Mouse (Mus musculus): ENCODE measurements around the gene Csrp1. TPM values are rescaled to one million over a fixed set of nuclear protein-coding genes. Genes with fewer than 3 reads are reported as not detected.
A peak's percentile ranks its signal among the peaks of the same experiment; 100 is the strongest.

Gene Csrp1
- polyA plus RNA-seq, 1 experiment from 2014 or later: 236 TPM

- 1% methylated on average over 80 of the region's 90 CpGs for WGBS
- peak; percentile 87 for ATAC-seq (ENCODE audit: insufficient read depth, low FRiP score, low read depth)
- Histone ChIP-seq H3K4me1 (peaks cover 39% of the 10 kb centered on the region), H3K36me3 (peaks cover 3% of the 10 kb centered on the region; the same call in 1 of the 2 replicates), H3K9ac (peak within 1 kb of the TSS; percentile 80), H3K4me2 (peak within 1 kb of the TSS; percentile 90), H3K4me3 (replicated peaks) (peak within 1 kb of the TSS; percentile 79), H3K27ac (peak within 1 kb of the TSS; percentile 94), H3K9me3 (no peaks in the 10 kb centered on the region), H3K27me3 (replicated peaks) (no peaks in the 10 kb centered on the region)
Measured at GRCm38 (mm10) chr1:135765645-135766591, 46.1 kb downstream of the Csrp1 start, which contains the start of gene Phlda3. Gene Phlda3 (plus strand): TSS chr1:135766119.

GRCm38 (mm10) chr1:135766592-135767306, 46.9 kb downstream of the Csrp1 start:
- WGBS: 13% methylated on average over 30 of the region's 30 CpGs
- H3K27ac ChIP-seq: peak overlapping the region; percentile 94
- no peaks in the 10 kb centered on the region for H3K9me3 ChIP-seq
- H3K4me3 ChIP-seq (replicated peaks): peak overlapping the region; percentile 79
- H3K4me1 ChIP-seq: peaks cover 42% of the 10 kb centered on the region
- no peaks in the 10 kb centered on the region for H3K27me3 ChIP-seq (replicated peaks)
- peak overlapping the region; percentile 90 for H3K4me2 ChIP-seq
- H3K36me3 ChIP-seq: peaks cover 3% of the 10 kb centered on the region; the same call in 1 of the 2 replicates
- 0 out of 2 replicates have a peak, but pooled peaks have one; percentile 1 for ATAC-seq (ENCODE audit: insufficient read depth, low FRiP score, low read depth)
- peak overlapping the region; percentile 80 for H3K9ac ChIP-seq

- Histone ChIP-seq H3K9ac (peak overlapping the region; percentile 80), H3K27ac (peak overlapping the region; percentile 94), H3K27me3 (replicated peaks) (no peaks in the 10 kb centered on the region), H3K9me3 (no peaks in the 10 kb centered on the region), H3K4me3 (replicated peaks) (peak overlapping the region; percentile 79), H3K4me1 (peaks cover 42% of the 10 kb centered on the region), H3K36me3 (peaks cover 3% of the 10 kb centered on the region; the same call in 1 of the 2 replicates), H3K4me2 (peak overlapping the region; percentile 90)
- WGBS: 59% methylated on average over 4 of the region's 4 CpGs
- ATAC-seq (ENCODE audit: insufficient read depth, low FRiP score, low read depth): no peak
Measured at GRCm38 (mm10) chr1:135767324-135767890, 47.5 kb downstream of the Csrp1 start.

- Histone ChIP-seq H3K9ac (no peak overlapping the region), H3K4me3 (replicated peaks) (peak overlapping the region; percentile 79; the same call in 1 of the 2 replicates)
- 69% methylated on average over 2 of the region's 2 CpGs for WGBS
Measured at GRCm38 (mm10) chr1:135768400-135768799, 48.5 kb downstream of the Csrp1 start.

GRCm38 (mm10) chr1:135770237-135770636, 50.4 kb downstream of the Csrp1 start:
- no peak for ATAC-seq (ENCODE audit: insufficient read depth, low FRiP score, low read depth)
- Histone ChIP-seq H3K4me3 (replicated peaks) (no peak overlapping the region), H3K4me1 (peaks cover 36% of the 10 kb centered on the region), H3K36me3 (peaks cover 3% of the 10 kb centered on the region; the same call in 1 of the 2 replicates), H3K27ac (peak overlapping the region; percentile 59; the same call in 1 of the 2 replicates), H3K9ac (no peak overlapping the region), H3K4me2 (no peak overlapping the region), H3K27me3 (replicated peaks) (no peaks in the 10 kb centered on the region), H3K9me3 (no peaks in the 10 kb centered on the region)
- WGBS: 64% methylated on average over 7 of the region's 7 CpGs

More at GRCm38 (mm10) chr1:135768400-135768799, 48.5 kb downstream of the Csrp1 start:
- peak overlapping the region; percentile 90 for H3K4me2 ChIP-seq
- H3K27ac ChIP-seq: no peak overlapping the region
- no peak for ATAC-seq (ENCODE audit: insufficient read depth, low FRiP score, low read depth)
- H3K36me3 ChIP-seq: peaks cover 3% of the 10 kb centered on the region; the same call in 1 of the 2 replicates
- no peaks in the 10 kb centered on the region for H3K9me3 ChIP-seq
- peaks cover 42% of the 10 kb centered on the region for H3K4me1 ChIP-seq
- no peaks in the 10 kb centered on the region for H3K27me3 ChIP-seq (replicated peaks)

GRCm38 (mm10) chr1:135770896-135771572, 51.2 kb downstream of the Csrp1 start:
- H3K36me3 ChIP-seq: peaks cover 3% of the 10 kb centered on the region; the same call in 1 of the 2 replicates
- 38% methylated on average over 12 of the region's 12 CpGs for WGBS
- H3K4me3 ChIP-seq (replicated peaks): no peak overlapping the region
- 0 out of 2 replicates have a peak, but pooled peaks have one; percentile 48 for ATAC-seq (ENCODE audit: insufficient read depth, low FRiP score, low read depth)
- H3K4me1 ChIP-seq: peaks cover 31% of the 10 kb centered on the region; the same call in 1 of the 2 replicates
- no peaks in the 10 kb centered on the region for H3K27me3 ChIP-seq (replicated peaks)
- no peaks in the 10 kb centered on the region for H3K9me3 ChIP-seq
- no peak overlapping the region for H3K9ac ChIP-seq
- H3K4me2 ChIP-seq: peak overlapping the region; percentile 8; the same call in 1 of the 2 replicates
- H3K27ac ChIP-seq: peak overlapping the region; percentile 59

GRCm38 (mm10) chr1:135771573-135771970, 51.7 kb downstream of the Csrp1 start:
- H3K4me2 ChIP-seq: no peak overlapping the region
- H3K4me1 ChIP-seq: peaks cover 31% of the 10 kb centered on the region; the same call in 1 of the 2 replicates
- H3K9ac ChIP-seq: no peak overlapping the region
- peaks cover 3% of the 10 kb centered on the region; the same call in 1 of the 2 replicates for H3K36me3 ChIP-seq
- H3K27ac ChIP-seq: peak overlapping the region; percentile 37
- 67% methylated on average over 8 of the region's 8 CpGs for WGBS
- no peak overlapping the region for H3K4me3 ChIP-seq (replicated peaks)
- no peaks in the 10 kb centered on the region for H3K9me3 ChIP-seq
- no peak for ATAC-seq (ENCODE audit: insufficient read depth, low FRiP score, low read depth)
- H3K27me3 ChIP-seq (replicated peaks): no peaks in the 10 kb centered on the region

- no peaks in the 10 kb centered on the region for H3K36me3 ChIP-seq
- H3K4me3 ChIP-seq (replicated peaks): no peak overlapping the region
- ATAC-seq (ENCODE audit: insufficient read depth, low FRiP score, low read depth): no peak
- 0 out of 2 replicates have a peak overlapping the region, but pooled peaks have one; percentile 17 for H3K27ac ChIP-seq
- no peak overlapping the region for H3K9ac ChIP-seq
- H3K4me1 ChIP-seq: peaks cover 14% of the 10 kb centered on the region
- no peak overlapping the region for H3K4me2 ChIP-seq
- H3K9me3 ChIP-seq: no peaks in the 10 kb centered on the region
- 0 out of 2 replicates have a peak, but pooled peaks cover 4% of the 10 kb centered on the region for H3K27me3 ChIP-seq (replicated peaks)
Measured at GRCm38 (mm10) chr1:135776596-135776995, 56.7 kb downstream of the Csrp1 start.

GRCm38 (mm10) chr1:135777046-135777445, 57.2 kb downstream of the Csrp1 start:
- H3K4me3 ChIP-seq (replicated peaks): no peak overlapping the region
- no peak overlapping the region for H3K27ac ChIP-seq
- no peaks in the 10 kb centered on the region for H3K9me3 ChIP-seq
- H3K27me3 ChIP-seq (replicated peaks): 0 out of 2 replicates have a peak, but pooled peaks cover 4% of the 10 kb centered on the region
- 82% methylated on average over 1 of the region's 1 CpGs for WGBS
- no peak overlapping the region for H3K4me2 ChIP-seq
- peaks cover 14% of the 10 kb centered on the region for H3K4me1 ChIP-seq
- no peak overlapping the region for H3K9ac ChIP-seq
- no peaks in the 10 kb centered on the region for H3K36me3 ChIP-seq
- no peak for ATAC-seq (ENCODE audit: insufficient read depth, low FRiP score, low read depth)

GRCm38 (mm10) chr1:135778780-135779535, 59.1 kb downstream of the Csrp1 start, which contains the start of gene Tnni1:
Gene Tnni1 (plus strand): TSS chr1:135779434.
- no peaks in the 10 kb centered on the region for H3K9me3 ChIP-seq
- H3K4me1 ChIP-seq: peaks cover 14% of the 10 kb centered on the region
- peak within 1 kb of the TSS; percentile 41 for H3K4me2 ChIP-seq
- 16% methylated on average over 22 of the region's 22 CpGs for WGBS
- peak within 1 kb of the TSS; percentile 64 for H3K27ac ChIP-seq
- H3K27me3 ChIP-seq (replicated peaks): 0 out of 2 replicates have a peak, but pooled peaks cover 4% of the 10 kb centered on the region
- no peak within 1 kb of the TSS for H3K9ac ChIP-seq
- H3K4me3 ChIP-seq (replicated peaks): no peak within 1 kb of the TSS
- ATAC-seq (ENCODE audit: insufficient read depth, low FRiP score, low read depth): peak; percentile 20; the same call in 1 of the 2 replicates
- H3K36me3 ChIP-seq: no peaks in the 10 kb centered on the region
